Mouse (Mus musculus) ES-E14 (cell line): ENCODE measurements around the gene Syt13.

Experiments
- MAFK ChIP-seq: IDR thresholded peaks from 2 replicates; pipeline ENCODE4 v1.6.1; 2014; ENCODE audit warnings: mild to moderate bottlenecking, low read depth, low read length, inconsistent platforms; ENCODE audit not compliant: insufficient read depth
- ZNF384 ChIP-seq: IDR thresholded peaks from 2 replicates; pipeline ENCODE4 v1.6.1; 2012; ENCODE audit warnings: low read depth, low read length, inconsistent platforms

- TF ChIP-seq ZNF384 (no peak), MAFK (no peak)
Measured at GRCm38 (mm10) chr2:92866616-92867015, 48.3 kb upstream of the Syt13 start.
